Mouse (Mus musculus): ENCODE measurements around the gene Myh7b.
"Not testable (repeated sequence)": the region's sequence is repeated elsewhere in the genome, so short reads cannot be mapped to it uniquely, and the experiment has no call there.

Myh7b gene

DNA sequence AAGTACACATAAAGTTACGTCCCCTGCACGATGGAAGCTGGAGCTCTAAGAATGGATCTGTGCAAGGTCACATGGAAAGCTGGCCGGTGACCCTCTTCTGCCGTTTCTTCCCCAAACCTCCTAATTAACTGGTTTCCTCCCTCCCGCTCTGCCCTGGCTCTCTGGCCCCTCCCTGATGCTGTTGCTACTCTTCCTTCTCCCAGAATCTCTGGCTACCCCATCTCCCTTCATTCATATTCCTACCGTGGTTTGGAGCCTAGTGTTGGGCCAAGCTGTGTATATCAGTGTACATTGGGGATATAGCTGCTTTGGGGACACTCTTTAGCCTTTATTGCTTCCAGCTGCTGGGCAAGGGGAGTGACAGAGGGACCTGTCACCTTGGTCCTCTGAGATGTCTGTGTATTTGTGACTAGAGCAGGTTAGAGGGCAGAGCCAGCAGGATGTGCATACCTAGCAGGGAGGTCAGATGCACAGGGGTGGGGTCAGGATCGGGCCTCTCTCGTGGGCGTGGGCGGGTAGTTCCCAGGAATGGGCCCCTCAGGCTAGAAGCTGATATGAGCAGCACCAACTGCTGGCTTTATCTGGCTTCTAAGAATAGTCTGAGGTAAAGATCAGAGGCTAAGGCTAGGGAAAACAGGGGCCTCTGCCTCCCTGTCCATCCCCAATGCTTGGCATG is 6.3 kb upstream of the Myh7b start:
- no peak for DNase-seq

GRCm38 (mm10) chr2:155605236-155605589 is 5.8 kb upstream of the Myh7b start:
- DNase-seq: not testable (repeated sequence)

DNA sequence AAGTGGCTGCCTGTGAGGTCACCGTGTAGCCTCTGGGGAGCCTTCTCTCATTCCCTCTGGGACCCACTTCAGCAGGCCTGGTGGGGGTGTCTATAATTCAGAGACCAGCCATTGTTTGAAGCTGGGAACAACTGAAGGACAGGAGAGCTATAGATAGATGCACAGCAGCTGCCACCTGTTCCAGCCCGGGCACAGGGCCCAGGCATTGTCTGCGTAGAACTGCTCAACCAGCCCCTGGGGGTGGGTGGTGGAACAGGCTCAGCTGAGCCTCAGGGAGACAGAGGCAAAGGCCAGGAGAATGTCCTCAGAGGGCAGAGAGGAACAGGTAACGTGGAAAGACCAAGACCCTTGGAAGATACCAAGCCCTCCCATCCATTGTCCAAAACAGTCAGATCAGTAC is 4.7 kb upstream of the Myh7b start:
- no peak for DNase-seq

DNA sequence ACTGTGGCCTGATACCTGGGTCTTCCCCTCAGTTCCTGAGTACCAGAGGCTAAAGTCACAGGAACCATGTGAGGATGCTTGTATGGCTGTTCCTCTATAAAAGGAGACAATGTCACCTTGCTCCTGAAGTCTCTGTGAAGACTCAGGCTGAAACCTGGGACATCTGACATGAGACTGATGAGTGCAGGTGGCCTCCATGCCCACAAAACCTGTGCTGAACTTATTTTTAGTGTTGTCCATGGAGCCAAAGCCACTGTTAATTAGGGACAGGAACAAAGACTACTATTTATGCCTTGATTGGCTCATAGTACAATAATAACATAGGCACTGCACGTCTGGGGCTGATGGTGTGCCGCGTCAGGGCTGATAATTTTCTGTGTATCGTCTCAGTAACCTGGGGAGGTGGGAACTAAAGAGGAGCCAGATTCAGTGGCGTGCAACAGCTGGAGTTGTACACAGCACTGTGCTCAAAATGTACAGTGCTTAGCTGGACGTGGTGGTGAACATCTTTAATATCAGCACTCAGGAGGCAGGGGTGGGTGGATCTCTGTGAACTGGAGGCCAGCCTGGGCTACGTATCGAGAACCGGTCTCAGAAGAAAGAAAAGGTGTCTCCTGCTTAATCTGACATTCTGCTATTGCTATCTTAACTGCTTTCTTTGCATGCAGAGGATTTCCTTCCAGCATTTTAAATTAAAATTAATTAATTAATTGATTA is 980 bp downstream of the Myh7b start:
- DNase-seq: no peak

DNA sequence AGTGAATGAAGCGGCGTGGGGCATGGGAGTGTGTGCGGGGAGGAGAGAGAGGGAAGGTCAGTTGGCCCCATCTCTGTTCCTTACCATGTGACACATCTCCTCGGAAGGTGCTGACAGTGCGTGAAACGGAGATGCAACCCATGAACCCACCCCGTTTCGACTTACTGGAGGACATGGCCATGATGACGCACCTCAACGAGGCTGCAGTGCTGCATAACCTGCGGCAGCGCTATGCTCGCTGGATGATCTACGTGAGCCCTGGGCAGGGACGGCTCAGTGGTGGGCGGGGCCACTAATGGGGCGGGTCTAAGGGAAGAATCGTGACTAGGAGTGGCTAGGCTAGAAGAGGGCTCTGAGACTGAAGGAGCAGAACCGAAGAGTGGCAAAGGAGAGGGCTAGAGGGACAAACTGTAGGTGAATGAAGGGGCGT is 2.3 kb downstream of the Myh7b start:
- DNase-seq: peak; percentile 55

DNA sequence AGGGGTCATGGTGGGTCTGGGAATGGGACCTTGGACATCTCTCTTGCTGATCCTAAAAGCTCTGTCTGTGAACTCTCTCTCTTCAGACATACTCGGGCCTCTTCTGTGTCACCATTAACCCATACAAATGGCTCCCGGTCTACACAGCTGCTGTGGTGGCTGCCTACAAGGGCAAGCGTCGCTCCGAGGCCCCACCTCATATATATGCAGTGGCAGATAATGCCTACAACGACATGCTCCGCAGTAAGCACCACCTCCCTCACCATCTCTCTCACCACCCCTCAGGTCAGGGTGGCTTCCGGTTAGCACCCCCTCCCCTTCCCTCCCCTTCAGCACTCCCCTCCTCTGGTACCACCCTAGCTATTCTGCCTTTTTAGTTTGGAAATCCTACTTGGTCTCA is 2.9 kb downstream of the Myh7b start:
- DNase-seq: no peak

DNA sequence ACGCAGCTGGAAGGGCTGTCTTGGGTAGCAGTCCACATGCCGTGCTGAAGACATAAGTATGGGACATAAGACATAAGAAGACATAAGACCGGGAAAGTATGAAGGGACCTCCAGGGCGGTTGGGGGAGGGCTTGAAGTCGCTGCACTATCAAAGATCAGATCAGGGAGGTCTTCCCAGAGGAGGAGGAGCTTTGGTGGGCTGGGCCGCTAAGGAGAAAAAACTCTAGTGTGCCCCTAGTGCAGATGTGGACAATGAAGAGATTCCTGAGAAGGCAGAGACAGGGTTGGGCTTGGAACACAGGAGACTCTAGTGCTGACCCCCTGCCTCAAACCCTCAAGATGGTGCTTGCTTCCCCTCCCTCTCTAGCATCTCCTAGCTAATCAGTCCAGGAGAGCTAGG is 6.0 kb downstream of the Myh7b start:
- no peak for DNase-seq

DNA sequence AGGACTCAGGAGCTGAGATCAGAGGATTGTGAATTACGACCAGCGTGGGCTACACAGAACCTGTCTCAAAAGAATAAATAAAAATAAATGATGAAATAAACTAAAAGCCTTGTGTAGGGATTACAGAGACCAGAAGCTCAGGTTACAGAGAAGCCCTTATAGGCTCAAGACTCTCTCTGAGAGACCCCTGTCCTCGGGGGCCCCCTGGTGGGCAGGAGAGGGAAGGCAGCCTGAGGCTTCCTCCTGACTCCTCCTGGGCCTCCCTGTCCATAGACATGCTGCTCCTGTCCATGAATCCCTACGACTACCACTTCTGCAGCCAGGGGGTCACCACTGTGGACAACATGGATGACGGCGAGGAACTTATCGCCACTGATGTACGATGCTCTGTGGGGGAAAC is 8.8 kb downstream of the Myh7b start:
- peak; percentile 86 for DNase-seq

- DNase-seq: no peak
These were observed 11.6 kb downstream of the Myh7b start for GRCm38 (mm10) chr2:155622606-155623005.

DNA sequence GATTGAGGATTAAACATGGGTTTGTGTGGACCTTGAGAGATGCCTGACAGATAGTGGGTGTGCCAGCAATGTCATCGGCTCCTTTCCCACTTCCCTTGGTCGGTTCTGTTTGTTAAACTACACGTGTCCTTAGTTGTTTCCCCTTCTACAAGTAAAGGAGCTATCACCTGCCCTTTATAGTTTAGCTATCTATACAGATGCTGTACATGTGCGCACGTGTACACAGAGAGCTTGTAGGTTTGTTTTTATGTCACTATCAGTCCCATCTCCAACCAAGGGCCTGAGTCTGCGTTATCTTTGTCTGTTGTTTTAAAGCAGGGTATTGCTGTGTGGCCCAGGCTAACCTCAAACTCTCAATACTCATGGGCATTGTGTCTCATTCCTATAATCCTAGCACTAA is 13.0 kb downstream of the Myh7b start:
- no peak for DNase-seq

DNA sequence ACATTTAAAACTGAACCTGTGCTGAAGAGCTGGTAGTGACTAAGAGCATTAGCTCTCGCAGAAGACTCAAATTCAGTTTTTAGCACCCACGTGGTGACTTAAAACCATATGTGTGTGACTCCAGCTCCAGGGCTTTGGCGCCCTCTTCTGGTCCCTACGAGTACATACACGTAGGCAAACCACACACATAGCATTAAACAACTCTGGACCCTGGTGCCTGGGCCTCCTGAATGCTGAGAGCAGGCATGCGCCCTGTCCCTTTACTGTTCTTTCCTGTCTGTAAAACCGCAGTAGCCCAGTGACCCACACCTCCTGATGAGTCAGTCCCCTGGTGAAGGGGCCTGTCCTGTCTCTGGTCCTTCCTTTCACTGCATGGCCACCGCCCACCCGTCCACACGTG is 13.7 kb downstream of the Myh7b start:
- DNase-seq: peak; percentile 51

GRCm38 (mm10) chr2:155626277-155626676 is 15.3 kb downstream of the Myh7b start:
- DNase-seq: no peak

- DNase-seq: peak; percentile 77
These were observed 16.2 kb downstream of the Myh7b start for GRCm38 (mm10) chr2:155627030-155627738.

DNA sequence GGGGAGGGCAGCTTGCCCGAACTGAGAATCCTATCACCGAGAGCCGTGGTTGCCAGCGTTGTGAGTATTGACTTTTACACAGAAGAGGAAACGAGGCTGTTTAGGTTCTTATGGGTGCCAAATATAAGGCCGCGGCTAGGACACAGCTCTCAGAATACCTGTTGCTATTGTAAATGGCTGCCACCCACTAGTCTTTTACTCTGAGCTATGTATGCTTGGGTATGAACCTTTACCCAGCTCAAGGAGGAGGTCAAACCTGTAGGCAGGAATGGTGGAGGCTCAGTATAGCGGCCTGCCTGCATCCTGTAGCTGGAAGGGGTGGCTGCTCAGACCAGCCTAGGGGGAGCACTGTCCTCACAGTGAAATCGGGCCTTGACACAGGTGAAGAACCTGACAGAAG is 17.1 kb downstream of the Myh7b start:
- DNase-seq: no peak

GRCm38 (mm10) chr2:155628519-155628918 is 17.5 kb downstream of the Myh7b start:
- DNase-seq: no peak

- DNase-seq: peak; percentile 74
These were observed 18.2 kb downstream of the Myh7b start for GRCm38 (mm10) chr2:155629231-155629661.

DNA sequence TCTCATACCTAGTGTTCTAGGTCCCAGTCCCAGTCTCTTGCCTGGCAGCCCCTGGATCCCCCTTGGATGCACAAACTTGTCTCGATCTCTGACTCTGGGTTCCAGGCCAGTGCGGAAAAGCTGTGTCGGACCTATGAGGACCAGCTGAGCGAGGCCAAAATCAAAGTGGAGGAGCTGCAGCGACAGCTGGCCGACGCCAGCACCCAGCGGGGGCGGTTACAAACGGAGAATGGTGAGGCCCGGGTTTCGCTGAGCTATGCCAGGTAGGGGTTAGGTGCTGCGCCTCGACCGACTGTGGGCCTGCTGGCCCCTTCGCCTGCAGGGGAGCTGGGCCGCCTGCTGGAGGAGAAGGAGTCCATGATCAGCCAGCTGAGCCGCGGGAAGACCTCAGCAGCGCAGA is 19.1 kb downstream of the Myh7b start:
- DNase-seq: no peak

GRCm38 (mm10) chr2:155630590-155631416 is 19.8 kb downstream of the Myh7b start:
- peak; percentile 53 for DNase-seq

GRCm38 (mm10) chr2:155632138-155632936 is 21.3 kb downstream of the Myh7b start:
- no peak for DNase-seq

- DNase-seq: no peak
These were observed 22.1 kb downstream of the Myh7b start for GRCm38 (mm10) chr2:155633121-155633520.

DNA sequence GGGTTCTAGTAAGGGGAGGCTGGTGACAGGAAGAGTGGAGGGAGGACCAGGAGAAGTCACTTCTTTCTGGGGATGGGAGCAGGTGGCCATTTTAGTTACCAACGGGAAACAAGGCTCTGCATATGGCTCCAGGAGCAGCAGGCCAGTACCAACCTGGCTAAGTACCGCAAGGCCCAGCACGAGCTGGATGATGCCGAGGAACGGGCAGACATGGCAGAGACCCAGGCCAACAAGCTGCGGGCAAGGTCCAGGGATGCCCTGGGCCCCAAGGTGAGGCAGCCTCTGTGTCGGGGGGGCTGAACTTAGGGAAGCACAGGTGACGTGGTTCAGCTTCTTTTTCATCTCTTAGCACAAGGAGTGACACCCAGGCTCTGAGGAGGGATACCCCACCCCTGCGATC is 22.7 kb downstream of the Myh7b start:
- DNase-seq: no peak

GRCm38 (mm10) chr2:155634562-155634961 is 23.6 kb downstream of the Myh7b start:
- no peak for DNase-seq

Measured in right cerebral cortex, postnatal 14 days (tissue).